Mouse (Mus musculus): ENCODE data around the gene Fto.

The Fto gene

DNA sequence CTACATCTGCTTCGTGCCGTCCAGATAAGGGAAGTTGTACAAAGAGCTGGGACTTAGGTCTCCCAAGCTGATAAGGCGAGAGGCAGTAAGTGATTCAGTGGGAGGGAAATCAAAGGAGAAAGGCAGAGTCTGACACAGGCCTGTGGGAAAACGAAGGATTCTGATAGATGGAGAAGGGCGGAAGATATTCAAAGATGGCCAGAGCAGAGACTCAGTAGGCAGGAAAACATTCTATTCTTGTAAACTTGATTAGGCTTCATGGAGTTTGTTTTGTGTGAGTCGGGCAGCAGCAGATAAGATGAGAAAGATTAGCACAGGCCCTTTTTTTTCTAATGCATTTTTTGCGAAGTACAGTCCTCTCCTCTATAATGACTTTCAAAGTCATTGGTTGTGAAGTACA lies 183.6 kb downstream of the Fto start:
- no peak for DNase-seq (ENCODE audit: low spot score)

DNA sequence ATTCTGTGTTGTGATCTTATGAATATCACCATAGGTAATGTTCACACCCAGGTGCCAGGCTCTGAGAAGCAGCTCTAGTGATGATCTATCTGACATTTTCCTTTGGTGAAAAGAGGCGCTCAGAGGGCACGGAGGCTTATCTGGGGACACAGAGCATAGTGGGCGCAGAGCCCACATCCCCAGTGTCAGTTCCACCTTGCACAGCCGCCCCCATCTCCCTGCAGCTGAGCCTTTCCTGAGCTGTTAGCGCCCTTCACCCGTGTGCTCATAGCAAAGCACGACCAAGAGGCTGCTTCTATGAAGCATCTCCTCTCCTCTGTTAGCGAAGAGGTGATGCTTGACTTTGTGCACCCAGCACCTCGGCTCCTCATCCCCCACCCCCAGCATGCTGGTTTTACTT lies 185.3 kb downstream of the Fto start:
- DNase-seq (ENCODE audit: low spot score), result no peak

GRCm38 (mm10) chr8:91499303-91499702 lies 186.0 kb downstream of the Fto start:
- no peak for DNase-seq (ENCODE audit: low spot score)

- DNase-seq (ENCODE audit: low spot score), result no peak
Observed at GRCm38 (mm10) chr8:91501960-91502600, 188.8 kb downstream of the Fto start.

DNA sequence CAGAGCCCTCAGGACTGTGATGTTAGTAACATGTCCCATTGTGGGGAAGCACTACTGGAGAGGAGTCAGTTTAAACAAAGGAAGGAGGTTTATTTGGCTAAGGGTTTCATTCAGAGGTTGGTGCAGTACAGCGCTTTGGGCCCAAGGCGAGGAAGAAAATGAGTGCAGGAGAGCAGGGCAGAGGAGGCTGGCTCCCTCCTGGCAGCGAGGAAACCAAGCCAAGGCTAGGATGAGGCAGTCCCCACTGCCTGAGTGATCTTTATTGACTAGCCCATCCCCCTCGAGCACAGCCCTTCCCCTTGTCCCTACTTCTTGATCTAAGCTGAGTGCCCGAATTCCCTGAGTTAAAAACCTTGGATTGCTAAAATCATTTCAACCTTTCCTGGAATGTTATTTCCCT lies 189.5 kb downstream of the Fto start:
- no peak for DNase-seq (ENCODE audit: low spot score)

- no peak for DNase-seq (ENCODE audit: low spot score)
Observed at GRCm38 (mm10) chr8:91504360-91504759, 191.0 kb downstream of the Fto start.

DNA sequence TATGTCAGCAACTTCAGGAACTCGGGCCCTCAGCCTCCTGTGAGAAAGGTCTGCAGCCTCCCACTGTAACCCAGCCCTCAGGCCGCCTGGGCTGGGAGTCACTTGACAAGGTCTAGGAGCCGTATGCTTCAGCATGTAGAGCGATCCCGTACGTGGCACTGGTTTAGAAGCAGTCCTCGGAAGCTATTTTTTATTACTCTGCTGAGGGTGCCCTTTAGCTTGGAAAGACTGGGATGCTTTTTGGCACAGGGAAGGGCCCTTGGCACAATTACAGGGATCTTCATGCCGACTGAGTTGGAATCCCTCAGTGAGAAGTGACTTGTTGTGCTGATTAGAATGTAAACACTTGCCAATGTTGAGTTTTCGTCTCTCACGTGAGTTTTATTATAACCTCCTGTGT lies 191.6 kb downstream of the Fto start:
- DNase-seq (ENCODE audit: low spot score), result no peak

- no peak for DNase-seq (ENCODE audit: low spot score)
Observed at GRCm38 (mm10) chr8:91505411-91505954, 192.2 kb downstream of the Fto start.

DNA sequence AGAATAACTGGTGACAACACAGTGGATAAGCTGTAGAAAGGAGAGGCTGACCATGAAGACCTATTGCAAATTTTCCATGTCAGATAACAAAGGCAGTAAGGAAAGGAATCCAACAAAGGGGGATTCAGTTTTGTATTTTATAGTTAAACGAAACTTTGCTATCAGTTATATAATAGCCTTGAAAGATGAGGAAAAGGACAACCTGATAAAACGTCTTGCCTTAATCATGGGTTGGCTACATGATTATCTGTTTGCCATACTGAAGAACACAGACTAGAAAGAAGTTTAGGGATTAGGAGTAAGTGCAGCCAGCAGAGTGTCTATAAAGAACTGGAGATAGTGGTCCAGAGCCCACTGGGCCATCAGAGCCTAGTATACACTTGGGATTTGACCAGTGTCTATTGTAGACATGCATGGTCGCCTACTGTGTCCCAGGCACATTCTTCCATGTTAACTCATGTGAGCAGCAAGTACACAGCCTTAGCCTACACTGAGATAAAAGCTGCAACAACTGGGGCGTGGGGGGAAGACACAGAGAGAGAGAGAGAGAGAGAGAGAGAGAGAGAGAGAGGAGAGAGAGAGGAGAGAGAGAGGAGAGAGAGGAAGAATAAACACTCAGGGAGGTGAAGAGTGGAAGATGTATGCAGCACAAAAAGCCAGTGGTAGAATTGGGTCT lies 192.8 kb downstream of the Fto start:
- DNase-seq (ENCODE audit: low spot score), result no peak

DNA sequence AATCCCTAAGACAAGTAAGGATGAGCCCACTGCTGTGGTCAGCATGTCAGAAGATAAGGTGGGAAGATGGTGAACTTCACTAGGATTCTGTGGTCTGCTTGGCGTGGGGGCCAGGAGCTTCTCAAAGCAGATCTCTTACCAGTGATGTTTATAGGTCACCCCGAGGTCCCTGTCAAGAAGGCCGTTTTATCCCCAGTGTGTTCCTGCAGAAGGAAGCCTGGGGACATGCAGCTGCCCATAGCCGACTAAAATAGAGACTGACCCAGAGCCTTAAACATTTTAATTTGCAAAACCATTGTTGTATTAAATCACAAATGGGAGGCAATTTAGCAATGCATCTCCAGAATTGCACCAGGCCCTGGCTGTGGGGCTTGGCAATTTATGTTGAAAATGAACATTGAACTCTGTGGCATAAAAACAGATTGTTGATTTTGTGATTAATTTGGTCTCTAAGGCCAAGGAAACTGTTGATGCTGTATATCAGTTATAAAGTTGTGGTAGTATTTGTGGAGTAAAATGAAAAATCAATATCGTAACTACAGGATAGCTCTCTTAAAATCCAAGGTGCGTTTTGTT lies 193.4 kb downstream of the Fto start:
- no peak for DNase-seq (ENCODE audit: low spot score)

DNA sequence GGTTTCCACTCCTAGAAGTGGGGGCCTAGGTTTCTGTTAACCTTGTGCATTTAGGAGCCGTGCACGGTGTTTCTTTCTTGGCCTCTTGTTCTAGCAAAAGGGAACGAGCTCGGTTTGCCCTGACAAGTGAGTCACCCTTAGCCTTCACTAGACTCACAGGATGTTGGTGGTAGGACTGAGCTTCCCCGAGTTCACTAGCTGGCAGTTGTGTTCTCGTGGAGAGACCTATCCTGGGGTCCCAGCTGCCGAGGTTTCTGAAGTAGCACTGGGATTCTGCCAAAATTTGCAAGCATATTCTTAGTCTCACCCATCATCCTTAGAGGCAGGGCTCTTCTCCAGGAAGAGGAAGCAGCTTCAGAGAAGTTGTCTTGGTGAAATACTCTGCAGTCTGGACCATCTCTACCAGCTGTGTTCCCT lies 194.4 kb downstream of the Fto start:
- DNase-seq (ENCODE audit: low spot score), result no peak

DNA sequence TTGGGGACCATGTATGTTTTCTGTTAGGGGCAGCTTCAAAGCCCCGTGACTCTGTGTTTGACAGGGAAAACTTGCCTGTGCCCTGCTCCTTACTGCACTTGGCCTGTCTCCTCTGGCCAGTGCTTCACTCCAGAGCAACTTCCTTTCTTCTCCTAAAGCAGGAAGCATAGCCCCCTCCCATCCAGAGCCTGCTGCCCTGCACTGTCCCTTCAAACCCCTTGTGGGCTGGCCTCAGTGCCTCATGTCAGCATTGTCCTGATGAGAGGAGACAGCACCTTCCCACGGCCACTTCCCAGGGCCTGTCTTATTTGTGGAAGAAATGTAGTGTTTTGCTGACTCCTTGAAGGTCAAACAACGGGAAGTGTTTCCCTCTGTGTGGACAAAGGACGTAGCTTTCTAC lies 195.0 kb downstream of the Fto start:
- no peak for DNase-seq (ENCODE audit: low spot score)

DNA sequence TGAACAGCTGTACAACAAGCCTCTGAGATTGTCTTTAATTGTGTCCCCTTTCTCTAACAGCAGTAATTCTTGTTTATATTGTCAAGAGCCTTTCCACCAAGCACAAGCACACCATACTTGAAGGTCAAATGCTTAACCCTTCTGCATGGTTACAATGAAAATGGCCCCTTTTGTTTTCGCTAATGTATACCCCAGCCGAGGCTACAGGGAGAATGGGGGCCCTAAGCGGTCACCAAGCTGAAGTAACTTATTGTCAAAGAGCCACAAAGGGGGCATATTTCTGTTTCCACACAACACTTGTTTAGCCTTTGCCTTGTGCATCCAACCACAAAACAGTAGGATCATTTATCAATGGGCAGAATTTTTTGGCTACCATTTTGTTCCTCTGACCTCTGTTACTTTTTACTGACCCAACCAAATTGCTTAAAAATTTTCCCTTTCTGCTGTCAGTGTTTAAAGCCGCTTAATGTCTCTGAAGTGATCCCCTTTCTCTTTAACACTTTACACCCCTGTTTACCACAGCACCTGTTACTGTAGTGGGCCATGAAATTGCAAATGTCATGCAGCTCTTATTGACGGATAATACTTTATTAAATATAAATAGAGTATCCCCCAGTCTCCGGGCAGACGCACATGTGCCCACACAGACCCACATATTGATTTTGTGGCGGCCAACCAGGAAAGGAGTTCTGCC lies 196.0 kb downstream of the Fto start:
- DNase-seq (ENCODE audit: low spot score), result no peak

GRCm38 (mm10) chr8:91509900-91510260 lies 196.6 kb downstream of the Fto start:
- no peak for DNase-seq (ENCODE audit: low spot score)

DNA sequence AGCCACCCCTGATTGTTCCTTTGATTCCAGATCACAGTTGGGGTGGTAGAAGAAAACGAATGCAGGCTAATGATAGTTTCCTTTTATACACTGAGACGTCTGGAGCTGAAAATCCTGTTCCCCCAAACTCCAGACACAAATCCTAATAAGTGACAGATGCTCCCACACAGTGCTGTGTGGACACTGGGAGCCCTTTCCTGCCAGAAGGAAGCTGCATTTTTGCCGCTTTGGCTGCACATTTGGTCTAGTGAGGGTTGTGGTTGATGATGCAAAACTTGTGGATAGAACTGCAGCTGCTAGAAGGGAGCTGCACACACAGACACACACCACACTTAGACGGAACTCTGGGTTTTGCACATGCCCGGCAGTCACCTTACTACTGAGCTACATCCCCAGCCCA lies 197.4 kb downstream of the Fto start:
- DNase-seq (ENCODE audit: low spot score), result no peak

DNA sequence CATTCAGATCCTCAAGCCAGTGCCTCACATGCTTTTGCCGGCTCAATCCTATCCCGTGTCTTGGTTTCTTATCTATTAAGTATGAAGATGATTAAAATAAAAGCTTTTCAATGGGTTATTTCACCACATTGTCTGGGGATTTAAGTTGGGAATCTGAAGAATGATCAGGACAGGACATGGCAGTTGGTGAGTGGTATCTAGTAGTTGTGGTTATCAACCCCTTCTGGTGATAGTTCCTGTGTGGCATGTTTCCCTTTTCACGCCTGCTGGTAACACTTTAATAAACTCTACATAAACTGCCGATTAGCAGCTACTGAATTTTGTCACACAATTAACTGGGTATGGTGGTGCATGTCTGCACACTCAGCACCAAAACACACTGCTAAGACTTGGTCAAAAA lies 198.6 kb downstream of the Fto start:
- no peak for DNase-seq (ENCODE audit: low spot score)

DNA sequence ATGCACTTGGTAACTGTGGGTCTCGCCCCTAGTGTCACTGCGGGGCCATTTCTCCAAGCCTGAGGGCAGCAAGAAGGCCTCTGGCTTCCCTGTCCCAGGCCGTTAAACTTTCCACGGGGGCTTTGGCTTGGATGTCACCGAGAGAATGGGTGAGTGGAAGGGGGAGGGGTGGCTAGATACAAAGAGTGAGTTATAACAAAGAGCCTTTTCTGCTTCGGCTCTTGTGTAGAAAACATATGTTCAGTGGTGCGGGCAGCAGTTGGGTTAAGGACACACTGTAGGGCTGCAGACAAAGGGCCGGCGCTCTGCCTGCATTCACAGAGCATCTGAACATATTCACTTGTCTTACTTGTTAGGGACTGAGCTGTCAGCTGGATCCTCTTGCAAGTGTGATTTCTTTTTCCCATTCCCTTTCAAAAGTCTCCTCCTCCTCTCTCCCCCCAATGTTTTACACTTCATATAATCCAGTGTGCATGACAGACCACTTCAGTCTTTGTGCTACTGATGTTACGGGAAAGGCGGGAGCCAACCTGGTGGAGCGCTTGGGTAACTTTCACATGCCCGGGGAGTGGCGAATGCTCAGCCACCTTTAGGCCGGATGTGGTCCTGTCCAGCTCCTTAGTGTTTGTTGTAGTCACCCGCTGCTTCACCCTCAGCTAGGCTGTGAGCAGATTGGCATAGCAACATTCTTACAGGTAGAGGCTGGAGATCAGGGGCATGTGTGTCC lies 201.6 kb downstream of the Fto start:
- DNase-seq (ENCODE audit: low spot score), result no peak

GRCm38 (mm10) chr8:91516422-91516821 lies 203.1 kb downstream of the Fto start:
- DNase-seq (ENCODE audit: low spot score), result no peak

GRCm38 (mm10) chr8:91518085-91518484 lies 204.8 kb downstream of the Fto start:
- no peak for DNase-seq (ENCODE audit: low spot score)

DNA sequence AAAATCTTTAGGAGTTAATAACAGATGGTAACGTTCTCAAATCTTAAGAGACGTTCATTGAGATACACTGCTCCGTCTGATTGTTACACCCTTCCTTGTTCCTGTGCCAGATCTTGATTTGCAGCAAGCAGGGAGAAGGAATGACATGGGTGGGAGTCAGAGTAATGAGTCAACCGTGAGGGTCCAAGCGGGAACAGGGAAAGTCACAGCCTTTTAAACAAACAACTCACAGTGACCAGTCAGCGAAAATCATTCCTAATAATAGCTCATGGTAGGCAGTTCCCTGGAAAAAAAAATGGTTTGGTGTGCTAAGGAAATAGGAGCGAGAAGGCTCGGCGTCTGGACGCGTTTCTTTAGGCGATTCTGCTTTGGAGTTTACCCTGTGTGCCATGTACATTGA lies 208.9 kb downstream of the Fto start:
- no peak for DNase-seq (ENCODE audit: low spot score)

- no peak for DNase-seq (ENCODE audit: low spot score)
Observed at GRCm38 (mm10) chr8:91524056-91524864, 210.9 kb downstream of the Fto start.

Measured in urinary bladder, postnatal 10 days (tissue).